Comparison of ENCODE assay signal across 8 mouse cellular contexts in genomic region chr12:110460418-110461300, GRCm38 (mm10). TPM values are rescaled to one million over a fixed set of nuclear protein-coding genes. Genes with fewer than 3 reads are reported as not detected.
DNase-seq lines count a peak whose midpoint lies in the region; TF ChIP-seq lines count a peak whose summit lies in the region.

No protein-coding gene starts in this region.

- peak; percentile 56 for DNase-seq in MN1 (ENCODE audit: low spot score)
- peak; percentile 82 for DNase-seq in adrenal gland, postnatal 10 days
- peak; percentile 69 for DNase-seq in heart, adult 8-10 months (ENCODE audit: low spot score)
- peak; percentile 84 to 91 for DNase-seq in kidney, postnatal 36 days
- no peak for DNase-seq in thymus, adult 2 months
- DNase-seq in left cerebral cortex, postnatal 14 days (ENCODE audit: low spot score in 2 of 2): no peak
- no peak for DNase-seq in Muller cell, postnatal 12 days (ENCODE audit: inconsistent ontology term)
- DNase-seq in midbrain, embryonic 10.5 days (ENCODE audit: low spot score): no peak

- H3K36me3 ChIP-seq in thymus, adult 2 months (ENCODE audit: control insufficient read depth, insufficient read depth, low read length): no peaks in the 10 kb centered on the region
- no peaks in the 10 kb centered on the region; the same call in 1 of the 2 replicates for H3K36me3 ChIP-seq in midbrain, embryonic 10.5 days

- H3K4me3 ChIP-seq in thymus, adult 2 months (ENCODE audit: control insufficient read depth, insufficient read depth, low read length): no peak overlapping the region
- H3K4me3 ChIP-seq in midbrain, embryonic 10.5 days: no peak overlapping the region

- no peaks in the 10 kb centered on the region for H3K9me3 ChIP-seq in midbrain, embryonic 10.5 days (replicated peaks)

- TF ChIP-seq CTCF in thymus, adult 2 months (IDR thresholded peaks at IDR 0.05; ENCODE audit: borderline replicate concordance, control insufficient read depth, extremely low read depth, insufficient read depth, low read length, poor library complexity): no peak

- intact Hi-C loops in left cerebral cortex, postnatal 14 days (cut with DNase I): no loop called here

- H3K27me3 ChIP-seq in thymus, adult 2 months (ENCODE audit: control insufficient read depth, insufficient read depth, low read length): no peaks in the 10 kb centered on the region
- H3K27me3 ChIP-seq in midbrain, embryonic 10.5 days (ENCODE audit: low read depth, poor library complexity, severe bottlenecking): no peaks in the 10 kb centered on the region

- H3K27ac ChIP-seq in thymus, adult 2 months (ENCODE audit: control insufficient read depth, insufficient read depth, low read length): no peak overlapping the region
- no peak overlapping the region for H3K27ac ChIP-seq in midbrain, embryonic 10.5 days (replicated peaks)

- 76% methylated on average over 18 of the region's 18 CpGs for WGBS in thymus, adult 2 months
- 88% methylated on average over 18 of the region's 18 CpGs for WGBS in midbrain, embryonic 10.5 days

- TF ChIP-seq POLR2A in thymus, adult 2 months (IDR thresholded peaks at IDR 0.05; ENCODE audit: control insufficient read depth, extremely low read depth, insufficient read depth, low read length, poor library complexity): no peak

- H3K4me1 ChIP-seq in thymus, adult 2 months (replicated peaks; ENCODE audit: control insufficient read depth, insufficient read depth, low read length): peaks cover 47% of the 10 kb centered on the region
- no peaks in the 10 kb centered on the region for H3K4me1 ChIP-seq in midbrain, embryonic 10.5 days

RNA-seq across cellular contexts. Expression of gene Ppp2r5c, which starts 13.7 kb away (rescaled TPM):
- total RNA-seq in adrenal gland, postnatal 10 days (2021): 100 to 1,000 TPM; 108 to 121 TPM
- total RNA-seq in heart, adult 8-10 months (2022): 10 to 100 TPM; 88.9 to 96.8 (median 93.6) TPM
- 83.1 and 83.7 TPM in 2 replicates for polyA plus RNA-seq in thymus, adult 2 months (2012; rRNA removed)
- 100 to 1,000 TPM; 242 to 247 TPM for total RNA-seq in left cerebral cortex, postnatal 14 days (2021)
- 142 and 155 TPM in 2 replicates for polyA plus RNA-seq in midbrain, embryonic 10.5 days (2016; fragmentation: Nextera tagmentation; extraction: Ambion mirVana)

Comparison
In these comparisons a context has a peak if more than half of its experiments do, and no peak if none do; other contexts are left out.
1. DNase-seq: peak in MN1 (single experiment), adrenal gland, postnatal 10 days (single experiment), heart, adult 8-10 months (single experiment) and kidney, postnatal 36 days (2 of 2); none in thymus, adult 2 months (single experiment), left cerebral cortex, postnatal 14 days (0 of 2), Muller cell, postnatal 12 days (single experiment) and midbrain, embryonic 10.5 days (single experiment).